ENCODE assay signal across 35 mouse cellular contexts in genomic region chr1:91295544-91295943, GRCm38 (mm10). TPM values are rescaled to one million over a fixed set of nuclear protein-coding genes. Genes with fewer than 3 reads are reported as not detected.
"Had no signal": no experiment of that assay in that cellular context is flagged by ENCODE, and none has a peak within 500 bp of the region (broad histone marks: within the 10 kb centered on the region; RNA-seq: fewer than 3 reads in every experiment).

No protein-coding gene starts in this region.

- H3K36me3 ChIP-seq: midbrain, embryonic 15.5 days had no signal

- H3K27me3 ChIP-seq: limb, embryonic 12.5 days; limb, embryonic 13.5 days; limb, embryonic 15.5 days; liver, embryonic 12.5 days; liver, embryonic 13.5 days; liver, embryonic 15.5 days; lung, embryonic 15.5 days; megakaryocyte, embryonic 14.5 days; midbrain, embryonic 12.5 days; midbrain, embryonic 13.5 days; midbrain, embryonic 15.5 days had no signal

- DNase-seq: left cerebral cortex, postnatal 4 days; liver; liver, embryonic 13.5 days; liver, postnatal 0 days; lung, adult 18-20 months; lung, adult 2 months; lung, embryonic 14.5 days; lung, postnatal 10 days; lung, postnatal 14 days; lung, postnatal 36 days; lung, postnatal 4 days; midbrain, embryonic 14.5 days had no signal

- H3K27ac ChIP-seq: limb, embryonic 10.5 days; limb, embryonic 12.5 days; limb, embryonic 13.5 days; limb, embryonic 15.5 days; liver, embryonic 13.5 days; liver, embryonic 14.5 days; liver, embryonic 15.5 days; lung, embryonic 15.5 days; macrophage; midbrain, embryonic 10.5 days; midbrain, embryonic 12.5 days; midbrain, embryonic 13.5 days; midbrain, embryonic 15.5 days had no signal

- H3K9ac ChIP-seq: limb, embryonic 12.5 days; limb, embryonic 13.5 days; limb, embryonic 15.5 days; liver, embryonic 12.5 days; liver, embryonic 13.5 days; liver, embryonic 14.5 days; liver, embryonic 15.5 days; liver, postnatal 0 days; lung, embryonic 14.5 days; lung, embryonic 15.5 days; midbrain, embryonic 12.5 days; midbrain, embryonic 13.5 days; midbrain, embryonic 15.5 days had no signal

- H3K4me3 ChIP-seq: limb, embryonic 10.5 days; limb, embryonic 12.5 days; limb, embryonic 13.5 days; limb, embryonic 15.5 days; liver, embryonic 12.5 days; liver, embryonic 13.5 days; liver, embryonic 15.5 days; lung, embryonic 15.5 days; megakaryocyte, embryonic 14.5 days; midbrain, embryonic 10.5 days; midbrain, embryonic 12.5 days; midbrain, embryonic 13.5 days; midbrain, embryonic 15.5 days; myocyte had no signal

- H3K9me3 ChIP-seq: limb, embryonic 10.5 days; limb, embryonic 12.5 days; limb, embryonic 13.5 days; limb, embryonic 15.5 days; liver, embryonic 12.5 days; liver, embryonic 13.5 days; liver, embryonic 15.5 days; lung, embryonic 15.5 days; midbrain, embryonic 10.5 days; midbrain, embryonic 12.5 days; midbrain, embryonic 13.5 days; midbrain, embryonic 15.5 days had no signal

RNA-seq across cellular contexts. Expression of gene Espnl, which starts 26.3 kb away (rescaled TPM):
- total RNA-seq: liver, adult 2 months; megakaryocyte, adult 5-6 weeks; monocyte, adult 5-6 weeks had no signal
- polyA plus RNA-seq: limb, embryonic 10.5 days; liver, embryonic 13.5 days; liver, embryonic 16.5 days; lung, embryonic 14.5 days; lung, embryonic 16.5 days; lung, postnatal 0 days; macrophage; midbrain, embryonic 10.5 days had no signal

RNA-seq across cellular contexts. Expression of gene Klhl30, which starts 55.3 kb away (rescaled TPM):
- total RNA-seq: left cerebral cortex, postnatal 10 days; left cerebral cortex, postnatal 4 days; liver, adult 2 months; megakaryocyte progenitor cell, adult 5-6 weeks had no signal
- polyA plus RNA-seq: liver, adult 2 months; liver, embryonic 12.5 days; macrophage; midbrain, embryonic 14.5 days had no signal
